Mouse (Mus musculus): ENCODE measurements around the gene Haus4.

Gene Haus4

DNA sequence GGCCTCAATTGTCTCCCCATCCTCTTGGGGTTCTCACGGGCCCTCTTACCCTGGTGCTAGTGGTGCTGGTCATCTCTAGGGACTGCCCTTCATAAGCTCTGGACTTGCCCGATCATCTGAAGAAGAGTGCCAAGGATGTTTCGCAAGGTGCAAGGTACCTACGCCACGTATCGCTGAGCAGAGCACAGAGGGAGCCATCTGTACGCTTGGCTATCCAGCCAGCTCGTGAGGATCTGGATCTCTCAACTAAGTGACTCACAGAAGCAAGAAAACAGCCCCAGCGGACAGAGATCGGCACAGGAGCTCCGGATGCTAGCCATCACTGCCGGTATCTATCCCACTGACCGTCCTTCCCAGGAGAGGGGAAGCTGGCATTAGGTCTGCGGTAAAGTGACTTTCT lies 57.7 kb downstream of the Haus4 start:
- DNase-seq (ENCODE audit: low read depth, low spot score) = no peak

DNA sequence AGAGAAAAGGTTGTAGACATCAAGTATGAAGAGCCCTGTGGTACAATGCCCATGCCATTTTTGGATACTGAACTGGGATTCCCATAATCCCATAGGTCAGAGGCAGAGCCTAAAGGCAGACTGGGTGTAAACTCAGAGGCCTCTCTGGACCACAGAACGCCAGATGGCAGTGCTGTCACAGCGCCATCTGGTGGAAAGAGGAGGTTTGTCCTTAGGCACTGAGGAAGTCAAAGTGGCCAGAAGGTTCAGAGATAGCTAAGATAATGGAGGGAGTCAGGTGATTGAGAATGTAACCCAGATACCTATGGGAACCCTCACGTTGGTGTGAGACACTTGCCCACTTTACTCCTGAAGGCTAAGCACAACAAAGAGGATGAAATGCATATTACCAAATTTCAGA lies 60.2 kb downstream of the Haus4 start:
- peak; percentile 56 for DNase-seq (ENCODE audit: low read depth, low spot score)

DNA sequence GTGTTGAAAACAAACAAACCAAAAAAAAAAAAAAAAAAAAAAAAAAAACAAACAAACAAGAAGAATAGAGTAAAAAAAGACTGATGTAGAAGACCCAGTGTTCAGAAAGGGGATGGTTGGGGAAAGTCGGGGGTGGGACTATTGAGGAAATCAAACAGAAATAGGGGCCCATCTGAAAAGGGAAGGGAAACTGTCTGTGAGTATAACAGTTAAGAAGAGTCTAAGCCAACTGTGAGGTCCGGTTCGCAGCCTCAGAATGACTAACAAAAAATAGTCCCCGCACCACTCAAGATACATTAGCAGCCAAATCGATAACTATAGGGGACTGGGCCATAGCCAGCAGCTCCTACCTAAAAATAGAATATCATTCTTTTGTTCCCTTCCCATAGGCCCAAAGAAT lies 61.2 kb downstream of the Haus4 start:
- DNase-seq (ENCODE audit: low read depth, low spot score) = no peak

DNA sequence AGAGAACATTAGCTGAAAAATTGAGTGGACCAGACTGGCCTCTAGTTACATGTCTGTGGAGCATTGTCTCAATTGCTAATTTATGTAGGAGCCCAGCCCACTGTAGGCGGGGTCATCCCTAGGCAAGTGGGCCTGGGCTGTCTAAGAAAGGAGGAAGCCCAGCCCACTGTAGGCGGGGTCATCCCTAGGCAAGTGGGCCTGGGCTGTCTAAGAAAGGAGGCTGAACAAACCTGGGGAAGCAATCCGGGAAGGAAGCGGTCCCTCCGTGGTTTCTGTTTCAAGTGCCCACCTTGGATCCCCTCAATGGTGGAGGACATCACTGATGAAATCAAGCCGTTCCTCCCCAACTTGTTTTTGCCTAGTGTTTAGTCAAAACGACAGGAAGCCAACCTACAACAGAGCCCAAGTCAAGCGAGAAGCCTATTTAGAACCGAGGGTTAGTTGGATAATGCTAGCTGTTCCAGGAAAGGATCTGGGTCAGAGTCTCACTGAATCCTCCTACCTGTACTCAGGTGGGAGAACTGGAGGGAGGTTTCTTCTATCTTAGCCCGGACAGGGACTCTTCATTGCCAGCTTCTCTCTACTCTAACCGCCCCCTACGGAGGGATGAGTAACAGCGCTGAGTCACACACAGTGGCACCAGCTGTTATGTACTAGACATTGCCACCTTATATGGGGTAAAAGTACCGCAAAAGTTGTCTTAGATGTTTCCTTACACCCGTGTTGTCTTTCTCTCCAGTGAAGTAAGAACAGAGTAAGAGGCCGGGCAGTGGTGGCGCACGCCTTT lies 61.9 kb downstream of the Haus4 start:
- no peak for DNase-seq (ENCODE audit: low read depth, low spot score)
